12 mouse cellular contexts compared by ENCODE assay signal in genomic region chr4:129917016-129917603, GRCm38 (mm10). TPM values are rescaled to one million over a fixed set of nuclear protein-coding genes. Genes with fewer than 3 reads are reported as not detected.
DNase-seq lines count a peak whose midpoint lies in the region; ATAC-seq and TF ChIP-seq lines count a peak whose summit lies in the region.
"Had no signal": no experiment of that assay in that cellular context is flagged by ENCODE, and none has a peak within 500 bp of the region (broad histone marks: within the 10 kb centered on the region; RNA-seq: fewer than 3 reads in every experiment).

No protein-coding gene starts in this region.

- no peak for DNase-seq in layer of hippocampus, adult 2 months (ENCODE audit: low spot score in 2 of 2)
- no peak for DNase-seq in layer of hippocampus, postnatal 25 days (ENCODE audit: extremely low spot score in 1 of 2, low spot score in 1 of 2)
- DNase-seq in embryonic facial prominence, embryonic 14.5 days (ENCODE audit: low spot score): peak; percentile 45
- peak; percentile 52 to 55 for DNase-seq in heart, postnatal 10 days
- no peak for DNase-seq in embryo, embryonic 10 days (ENCODE audit: low spot score)
- no peak for DNase-seq in gastrocnemius, postnatal 25 days
- DNase-seq: gastrocnemius, postnatal 36 days; right cerebral cortex, postnatal 25 days had no signal

- WGBS in embryonic facial prominence, embryonic 14.5 days: 42% methylated on average over 8 of the region's 8 CpGs
- 74% methylated on average over 8 of the region's 8 CpGs for WGBS in midbrain, embryonic 13.5 days

- no peak for ATAC-seq in embryonic facial prominence, embryonic 14.5 days (ENCODE audit: low read depth)
- no peak for ATAC-seq in midbrain, embryonic 13.5 days

- H3K9ac ChIP-seq in embryonic facial prominence, embryonic 14.5 days (ENCODE audit: low read depth, low read length): no peak overlapping the region
- no peak overlapping the region for H3K9ac ChIP-seq in midbrain, embryonic 13.5 days (replicated peaks)
- H3K9ac ChIP-seq: limb, embryonic 15.5 days had no signal

- intact Hi-C loops in heart, postnatal 10 days (cut with DNase I): loop anchor here (5.0 kb wide), 1 partner anchor 35 kb away; no protein-coding TSS in a partner anchor

- no peaks in the 10 kb centered on the region for H3K36me3 ChIP-seq in embryonic facial prominence, embryonic 14.5 days (ENCODE audit: control insufficient read depth, insufficient read depth, low read length)
- no peaks in the 10 kb centered on the region for H3K36me3 ChIP-seq in midbrain, embryonic 13.5 days
- H3K36me3 ChIP-seq: G1E; limb, embryonic 15.5 days had no signal

- H3K9me3 ChIP-seq in embryonic facial prominence, embryonic 14.5 days (ENCODE audit: control insufficient read depth, low read length): no peaks in the 10 kb centered on the region
- H3K9me3 ChIP-seq in midbrain, embryonic 13.5 days: no peaks in the 10 kb centered on the region
- H3K9me3 ChIP-seq: G1E; limb, embryonic 15.5 days had no signal

- no peak overlapping the region for H3K4me3 ChIP-seq in layer of hippocampus, adult 2 months
- H3K4me3 ChIP-seq in embryonic facial prominence, embryonic 14.5 days (ENCODE audit: low read depth, low read length): no peak overlapping the region
- H3K4me3 ChIP-seq in midbrain, embryonic 13.5 days (replicated peaks): no peak overlapping the region
- H3K4me3 ChIP-seq: limb, embryonic 15.5 days had no signal

- peak overlapping the region; percentile 36; the same call in 1 of the 2 replicates for H3K27ac ChIP-seq in layer of hippocampus, adult 2 months
- H3K27ac ChIP-seq in embryonic facial prominence, embryonic 14.5 days (replicated peaks; ENCODE audit: low read depth, low read length): no peak overlapping the region; the same call in 1 of the 2 replicates
- 0 out of 2 replicates have a peak overlapping the region, but pooled peaks have one; percentile 19 for H3K27ac ChIP-seq in midbrain, embryonic 13.5 days
- H3K27ac ChIP-seq: limb, embryonic 15.5 days had no signal

- 0 out of 2 replicates have a peak, but pooled peaks cover 12% of the 10 kb centered on the region for H3K4me1 ChIP-seq in embryonic facial prominence, embryonic 14.5 days (ENCODE audit: control insufficient read depth, insufficient read depth, low read length)
- H3K4me1 ChIP-seq in midbrain, embryonic 13.5 days (replicated peaks): peaks cover 26% of the 10 kb centered on the region

- H3K27me3 ChIP-seq in embryonic facial prominence, embryonic 14.5 days (replicated peaks; ENCODE audit: control insufficient read depth, insufficient read depth, low read length): no peaks in the 10 kb centered on the region
- no peaks in the 10 kb centered on the region for H3K27me3 ChIP-seq in midbrain, embryonic 13.5 days
- H3K27me3 ChIP-seq: limb, embryonic 15.5 days had no signal

- no peak for TF ChIP-seq CTCF in layer of hippocampus, adult 2 months (conservative IDR thresholded peaks at IDR 0.05)

- peak overlapping the region; percentile 14; the same call in 1 of the 2 replicates for H3K4me2 ChIP-seq in embryonic facial prominence, embryonic 14.5 days (ENCODE audit: low read depth, low read length)
- no peak overlapping the region for H3K4me2 ChIP-seq in midbrain, embryonic 13.5 days (replicated peaks)
- H3K4me2 ChIP-seq: limb, embryonic 15.5 days had no signal

RNA-seq across cellular contexts. Expression of gene Spocd1, which starts 11.9 kb away (rescaled TPM):
- 1 to 10 TPM in 1 of 2 experiments, under 1 TPM in 1; 0.42 to 1.0 TPM for total RNA-seq in layer of hippocampus, adult 2 months (2021)
- total RNA-seq in layer of hippocampus, postnatal 25 days (2021): under 1 TPM; 0.30 to 0.35 TPM
- polyA plus RNA-seq in embryonic facial prominence, embryonic 14.5 days (2014; fragmentation: Nextera tagmentation; extraction: Ambion mirVana): 0.08 TPM in 1 of 2 replicates, not detected in the other
- total RNA-seq in heart, postnatal 10 days (2021): under 1 TPM in 1 of 2 experiments, not detected in 1; 0.07 TPM
- not detected in 2 replicates for polyA plus RNA-seq in midbrain, embryonic 13.5 days (2015; fragmentation: Nextera tagmentation; extraction: Ambion mirVana)
- total RNA-seq in gastrocnemius, postnatal 25 days (2021): not detected
- total RNA-seq: G1E; gastrocnemius, postnatal 36 days had no signal
- polyA plus RNA-seq: G1E; large intestine, adult 2 months had no signal

Comparison
In these comparisons a context has a peak if more than half of its experiments do, and no peak if none do; other contexts are left out.
1. DNase-seq: peak in embryonic facial prominence, embryonic 14.5 days (single experiment) and heart, postnatal 10 days (2 of 2); none in layer of hippocampus, adult 2 months (0 of 2), layer of hippocampus, postnatal 25 days (0 of 2), embryo, embryonic 10 days (single experiment) and gastrocnemius, postnatal 25 days (single experiment).